Mouse (Mus musculus) forebrain, embryonic 13.5 days (tissue): Measurements from ENCODE around the gene Blzf1. TPM values are rescaled to one million over a fixed set of nuclear protein-coding genes. Genes with fewer than 3 reads are reported as not detected.

ENCODE experiments used
- ATAC-seq: fragments of 200-750 bp; cut with Nextera tagmentation; 2 replicates; pipeline ENCODE4 v1.8.0; 2017
- H3K27ac ChIP-seq: fragments of 300-500 bp; sonication (generic); 2 replicates; pipeline ENCODE4 v1.5.1; 2015; ENCODE audit warnings: inconsistent platforms, mild to moderate bottlenecking, moderate library complexity
- H3K27me3 ChIP-seq: fragments of 300-500 bp; sonication (generic); 2 replicates; pipeline ENCODE4 v1.6.1; 2015; ENCODE audit warnings: mild to moderate bottlenecking, inconsistent platforms
- H3K36me3 ChIP-seq: fragments of 300-500 bp; sonication (generic); 2 replicates; pipeline ENCODE4 v1.6.1; 2015; ENCODE audit warnings: mild to moderate bottlenecking, inconsistent platforms; ENCODE audit not compliant: poor library complexity, severe bottlenecking
- H3K4me1 ChIP-seq: fragments of 300-500 bp; sonication (generic); 2 replicates; pipeline ENCODE4 v1.6.1; 2015; ENCODE audit warnings: inconsistent platforms
- H3K4me2 ChIP-seq: fragments of 300-500 bp; sonication (generic); 2 replicates; pipeline ENCODE4 v1.6.1; 2015; ENCODE audit warnings: inconsistent platforms, mild to moderate bottlenecking, moderate library complexity
- H3K4me3 ChIP-seq: fragments of 300-500 bp; sonication (generic); 2 replicates; pipeline ENCODE4 v1.5.1; 2015; ENCODE audit warnings: mild to moderate bottlenecking, inconsistent platforms
- H3K9ac ChIP-seq: fragments of 300-500 bp; sonication (generic); 2 replicates; pipeline ENCODE4 v1.6.1; 2015; ENCODE audit warnings: mild to moderate bottlenecking, inconsistent platforms
- H3K9me3 ChIP-seq: fragments of 300-500 bp; sonication (generic); replicated peaks from 2 replicates; pipeline ENCODE4 v1.6.1; 2016; ENCODE audit warnings: inconsistent platforms
- WGBS: fragments of 180-500 bp; shearing (Covaris S2); methylation state at CpG from one replicate; pipeline ENCODE4 v1.1.7; 2015; 5-methylcytosine and 5-hydroxymethylcytosine counted together
- polyA plus RNA-seq: library from polyadenylated mRNA; unstranded; fragments of >200 nt; fragmentation: Nextera tagmentation; extraction: Ambion mirVana; gene quantifications from 2 replicates; pipeline ENCODE4 v1.2.1, GENCODE M21; 2015

Gene Blzf1
- polyA plus RNA-seq, 1 experiment from 2014 or later, result 29.9 TPM

DNA sequence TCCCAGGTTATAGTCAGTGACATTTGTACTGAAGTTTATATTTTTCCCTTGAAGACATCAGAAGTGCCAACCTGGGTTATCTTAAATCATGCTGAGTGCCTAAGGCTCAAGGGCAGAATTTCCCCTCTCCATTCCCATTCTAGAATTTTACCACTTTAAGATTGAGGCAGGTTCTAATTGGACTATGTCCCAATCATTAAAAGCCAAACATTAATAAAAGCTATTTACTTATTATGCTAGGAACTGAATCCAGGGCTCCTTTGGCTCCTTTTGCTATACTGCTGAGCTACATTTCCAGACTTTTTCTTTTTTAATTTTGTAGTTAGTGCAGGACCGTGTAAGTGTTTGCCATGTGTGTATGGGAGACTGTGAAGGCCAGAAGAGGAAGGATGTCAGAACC is 55.9 kb downstream of the Blzf1 start:
- no peaks in the 10 kb centered on the region for H3K9me3 ChIP-seq
- H3K27me3 ChIP-seq, result no peaks in the 10 kb centered on the region
- no peak overlapping the region for H3K4me3 ChIP-seq
- no peak overlapping the region for H3K9ac ChIP-seq
- H3K36me3 ChIP-seq, result no peaks in the 10 kb centered on the region
- no peak overlapping the region for H3K27ac ChIP-seq
- H3K4me2 ChIP-seq, result no peak overlapping the region
- no peak for ATAC-seq
- H3K4me1 ChIP-seq, result peaks cover 28% of the 10 kb centered on the region
- WGBS, result 87% methylated on average over 1 of the region's 1 CpGs

DNA sequence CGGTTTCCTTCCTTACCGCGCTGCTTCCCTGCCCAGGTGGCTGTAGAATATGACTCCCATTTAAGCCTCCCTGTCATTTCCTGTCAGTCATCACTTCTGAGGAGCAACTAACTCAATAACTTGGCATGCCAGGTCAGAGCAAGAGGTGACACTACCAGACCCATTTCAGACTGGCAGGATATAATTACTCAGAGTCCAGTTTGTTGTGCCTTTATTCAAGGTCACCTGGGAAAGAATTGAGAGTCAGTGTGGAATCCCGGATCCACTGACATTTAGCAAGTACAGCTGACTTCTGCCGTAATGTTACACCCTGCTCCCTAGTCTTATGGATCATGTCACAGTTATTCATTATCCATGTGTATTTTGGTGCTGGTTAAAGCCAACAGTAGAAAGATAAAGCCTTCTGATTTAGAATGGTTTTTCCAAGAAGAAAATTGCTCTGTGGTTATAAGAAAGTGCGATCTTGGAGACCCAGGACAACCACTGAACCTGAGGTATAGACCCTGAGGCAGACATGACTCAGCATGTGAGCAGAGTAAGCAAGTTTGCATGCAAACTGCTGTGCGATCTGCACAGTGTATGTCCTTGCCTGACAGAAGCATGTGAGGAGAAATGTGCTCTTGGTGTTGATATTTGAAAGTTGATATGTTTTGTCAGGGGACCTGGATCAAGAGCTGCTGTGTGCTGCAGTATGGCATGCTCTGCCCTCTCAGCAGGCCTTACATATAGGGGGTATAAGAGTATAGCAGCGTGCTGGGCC is 56.7 kb downstream of the Blzf1 start:
- Histone ChIP-seq H3K4me3 (peak overlapping the region; percentile 67), H3K9ac (peak overlapping the region; percentile 5; the same call in 1 of the 2 replicates), H3K4me1 (peaks cover 28% of the 10 kb centered on the region), H3K4me2 (peak overlapping the region; percentile 84), H3K9me3 (no peaks in the 10 kb centered on the region), H3K36me3 (no peaks in the 10 kb centered on the region), H3K27me3 (no peaks in the 10 kb centered on the region), H3K27ac (no peak overlapping the region)
- ATAC-seq, result no peak
- 65% methylated on average over 8 of the region's 8 CpGs for WGBS

DNA sequence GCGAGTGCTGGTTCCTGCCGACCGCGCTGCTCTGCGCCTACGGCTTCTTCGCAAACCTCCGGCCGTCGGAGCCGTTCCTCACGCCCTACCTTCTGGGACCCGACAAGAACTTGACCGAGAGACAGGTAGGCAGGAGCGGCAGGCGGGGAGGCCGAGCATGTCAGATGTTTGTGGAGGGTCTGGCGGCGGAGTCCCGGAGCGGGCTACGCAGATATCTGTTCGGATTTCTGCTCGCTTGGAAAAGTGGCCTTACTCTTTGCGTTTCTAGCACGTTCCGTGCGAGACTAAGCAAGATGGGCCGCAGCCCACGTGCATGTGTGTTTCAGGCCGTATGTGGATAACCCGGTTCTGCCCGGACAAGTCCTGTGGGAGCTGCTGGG is 58.0 kb downstream of the Blzf1 start:
- no peak; the same call in 1 of the 2 replicates for ATAC-seq
- no peak overlapping the region for H3K27ac ChIP-seq
- under 1% methylated on average over 32 of the region's 33 CpGs for WGBS

DNA sequence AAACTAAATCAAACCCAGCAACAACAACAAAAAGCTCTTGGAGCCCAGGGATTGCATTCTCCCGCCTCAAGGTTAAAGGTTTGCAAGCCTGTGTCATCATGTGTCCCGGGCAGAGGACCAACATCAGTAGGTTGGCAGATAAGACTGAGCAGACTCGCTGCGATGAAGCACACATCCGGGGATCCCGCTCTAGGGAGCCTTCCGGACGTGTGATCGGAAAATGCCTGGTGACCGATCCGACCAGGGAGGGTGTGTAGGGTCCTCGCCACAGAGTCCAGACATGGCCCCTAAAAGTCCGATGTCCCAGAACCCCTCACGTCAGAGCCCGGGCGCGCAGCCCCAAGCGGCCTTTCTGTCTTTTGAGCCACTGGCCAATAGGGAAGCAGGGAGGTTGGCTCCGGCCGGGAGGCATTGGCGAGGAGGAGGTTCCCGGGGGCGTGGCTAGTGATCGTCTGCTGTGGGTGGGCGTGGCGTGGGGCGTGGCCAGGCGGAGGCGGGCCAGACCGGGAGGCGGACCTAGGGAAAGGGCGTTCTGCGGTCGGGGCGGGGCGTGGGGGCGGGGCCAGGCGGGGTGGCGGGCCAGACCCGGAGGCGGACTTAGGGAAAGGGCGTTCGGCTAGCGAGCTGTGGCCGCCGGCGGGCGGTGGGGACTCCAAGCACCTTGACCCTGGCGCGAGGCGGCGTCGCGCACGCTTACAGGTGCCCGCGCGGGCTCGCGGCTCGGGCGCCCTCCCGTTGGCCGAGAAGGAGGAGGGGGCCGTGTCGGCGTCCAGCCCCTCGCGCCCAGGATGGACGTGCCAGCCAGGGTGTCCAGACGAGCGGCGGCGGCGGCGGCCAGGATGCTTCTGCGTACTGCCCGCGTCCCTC is 58.6 kb downstream of the Blzf1 start, which contains the start of gene Slc19a2:
Gene Slc19a2 (plus strand): TSS at position 582 of the 867 bp plus-strand sequence.
- peak within 1 kb of the TSS; percentile 75 for H3K27ac ChIP-seq
- WGBS, result under 1% methylated on average over 64 of the region's 79 CpGs
- H3K36me3 ChIP-seq, result no peaks in the 10 kb centered on the region

More for the DNA sequence above, 58.0 kb downstream of the Blzf1 start:
- H3K36me3 ChIP-seq, result no peaks in the 10 kb centered on the region
- peak overlapping the region; percentile 77 for H3K9ac ChIP-seq
- H3K27me3 ChIP-seq, result no peaks in the 10 kb centered on the region
- no peaks in the 10 kb centered on the region for H3K9me3 ChIP-seq
- peaks cover 28% of the 10 kb centered on the region for H3K4me1 ChIP-seq
- peak overlapping the region; percentile 67 for H3K4me3 ChIP-seq
- H3K4me2 ChIP-seq, result peak overlapping the region; percentile 84

DNA sequence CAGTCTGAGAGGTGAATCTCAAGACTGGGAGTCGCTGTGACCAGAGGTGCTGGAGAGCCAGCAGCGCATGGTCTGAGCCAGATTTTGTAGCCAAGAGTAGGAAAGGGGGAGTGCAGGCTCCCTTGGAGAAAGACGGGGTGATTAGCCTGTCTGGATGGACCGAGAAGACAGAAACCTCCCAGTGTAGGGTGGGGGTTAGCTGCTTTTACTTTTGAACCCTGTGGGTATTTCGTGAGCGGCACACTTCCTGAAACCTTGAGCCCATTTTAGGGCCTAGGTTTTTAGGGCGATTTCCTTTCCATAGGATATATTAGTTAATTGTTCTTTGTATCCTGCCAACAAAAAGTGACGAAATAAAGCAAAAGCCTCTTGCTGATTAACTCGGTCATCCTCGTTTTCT is 59.3 kb downstream of the Blzf1 start:
- peak overlapping the region; percentile 67 for H3K4me3 ChIP-seq
- H3K36me3 ChIP-seq, result no peaks in the 10 kb centered on the region
- no peak overlapping the region for H3K27ac ChIP-seq
- H3K9ac ChIP-seq, result peak overlapping the region; percentile 68
- H3K27me3 ChIP-seq, result no peaks in the 10 kb centered on the region
- H3K9me3 ChIP-seq, result no peaks in the 10 kb centered on the region
- peak overlapping the region; percentile 84 for H3K4me2 ChIP-seq
- ATAC-seq, result no peak
- H3K4me1 ChIP-seq, result peaks cover 28% of the 10 kb centered on the region
- 8% methylated on average over 10 of the region's 10 CpGs for WGBS

More for the DNA sequence above, 58.6 kb downstream of the Blzf1 start, which contains the start of gene Slc19a2:
- Histone ChIP-seq H3K9ac (peak within 1 kb of the TSS; percentile 77), H3K27me3 (no peaks in the 10 kb centered on the region), H3K4me1 (peaks cover 28% of the 10 kb centered on the region), H3K4me3 (peak within 1 kb of the TSS; percentile 67), H3K9me3 (no peaks in the 10 kb centered on the region), H3K4me2 (peak within 1 kb of the TSS; percentile 84)
- peak; percentile 97 for ATAC-seq

DNA sequence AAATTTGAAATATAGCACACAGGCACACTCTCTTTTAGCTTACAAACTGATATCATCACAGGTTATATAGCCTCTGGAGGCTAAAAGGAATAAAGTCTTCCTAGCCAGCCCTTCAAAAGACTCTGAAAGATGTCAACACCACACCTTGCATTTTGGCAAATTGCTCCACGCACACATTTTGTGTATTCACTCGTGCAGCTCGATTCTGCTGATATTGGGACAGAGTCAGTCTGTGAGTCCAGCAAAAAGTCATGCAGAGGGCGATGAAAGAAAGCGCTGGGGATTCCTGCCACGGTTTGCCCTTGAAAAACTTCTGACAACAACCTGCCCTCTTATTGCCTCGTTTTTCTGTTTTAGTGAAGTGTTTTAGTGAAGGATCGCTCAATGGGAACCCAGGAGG is 59.8 kb downstream of the Blzf1 start:
- peak overlapping the region; percentile 68 for H3K9ac ChIP-seq
- H3K4me3 ChIP-seq, result no peak overlapping the region
- 34% methylated on average over 8 of the region's 8 CpGs for WGBS
- no peak overlapping the region for H3K27ac ChIP-seq
- no peak for ATAC-seq
- no peaks in the 10 kb centered on the region for H3K9me3 ChIP-seq
- H3K36me3 ChIP-seq, result no peaks in the 10 kb centered on the region
- peak overlapping the region; percentile 84 for H3K4me2 ChIP-seq
- peaks cover 28% of the 10 kb centered on the region for H3K4me1 ChIP-seq
- no peaks in the 10 kb centered on the region for H3K27me3 ChIP-seq

DNA sequence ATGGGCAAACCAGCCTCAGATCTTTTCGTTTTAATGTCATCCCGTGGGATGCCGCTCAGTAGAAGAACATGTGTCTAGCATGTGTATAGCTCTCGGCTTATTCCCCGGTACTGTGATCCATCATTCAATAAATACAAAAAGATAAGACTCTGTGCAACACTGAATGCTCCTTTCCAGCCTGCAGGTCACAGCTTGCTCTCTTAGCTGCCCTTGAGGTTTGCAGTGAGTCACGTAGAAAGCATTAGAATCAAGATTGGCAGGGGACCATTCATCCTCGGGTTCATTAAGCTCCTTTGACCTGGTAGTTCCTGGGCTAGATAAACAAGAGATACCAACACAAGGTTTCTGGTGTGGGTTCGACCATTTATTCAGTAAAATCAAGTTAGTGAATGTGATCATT is 64.5 kb downstream of the Blzf1 start:
- Histone ChIP-seq H3K4me2 (no peak overlapping the region), H3K9me3 (no peaks in the 10 kb centered on the region), H3K36me3 (no peaks in the 10 kb centered on the region), H3K27ac (no peak overlapping the region), H3K4me1 (peaks cover 4% of the 10 kb centered on the region), H3K9ac (no peak overlapping the region), H3K4me3 (no peak overlapping the region), H3K27me3 (no peaks in the 10 kb centered on the region)
- 70% methylated on average over 8 of the region's 8 CpGs for WGBS
- ATAC-seq, result no peak

DNA sequence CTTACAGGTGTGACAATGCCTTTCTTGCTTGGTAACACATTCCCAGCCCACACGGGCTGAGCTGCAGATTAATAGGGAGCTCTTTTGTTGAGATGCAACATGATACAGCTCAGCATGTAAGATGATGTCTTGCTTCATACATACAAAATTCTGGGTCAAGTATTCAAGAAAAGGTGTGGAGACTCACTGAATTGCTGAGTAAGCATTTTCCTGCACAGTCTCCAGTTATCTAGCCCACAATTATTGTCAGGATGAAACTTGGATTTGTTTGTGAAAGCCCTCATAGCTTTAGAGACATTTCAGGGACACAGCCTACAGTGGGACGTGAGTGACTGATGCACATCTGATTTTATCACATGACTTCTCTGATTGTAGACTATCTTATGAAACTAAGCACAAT is 65.8 kb downstream of the Blzf1 start:
- Histone ChIP-seq H3K36me3 (no peaks in the 10 kb centered on the region), H3K27ac (no peak overlapping the region), H3K4me3 (no peak overlapping the region), H3K4me2 (no peak overlapping the region), H3K9me3 (no peaks in the 10 kb centered on the region), H3K9ac (no peak overlapping the region), H3K27me3 (no peaks in the 10 kb centered on the region), H3K4me1 (no peaks in the 10 kb centered on the region)
- 80% methylated on average over 2 of the region's 2 CpGs for WGBS
- ATAC-seq, result no peak

Other genes with a start within 250 kb of the Blzf1 start
- gene Sell, start 245.5 kb downstream of the Blzf1 start, polyA plus RNA-seq, result 0.11 TPM in 1 of 2 replicates, not detected in the other
- not detected in 2 replicates for gene Selp, start 192.2 kb downstream of the Blzf1 start, polyA plus RNA-seq
- 0.08 and 0.20 TPM in 2 replicates for gene F5, start 155.7 kb downstream of the Blzf1 start, polyA plus RNA-seq
- 7.2 and 7.7 TPM in 2 replicates for gene Slc19a2, start 58.4 kb downstream of the Blzf1 start, polyA plus RNA-seq
- 17.3 and 18.5 TPM in 2 replicates for gene Ccdc181, start 31.9 kb downstream of the Blzf1 start, polyA plus RNA-seq
- gene Nme7, start 3.4 kb downstream of the Blzf1 start, polyA plus RNA-seq, result 42.1 and 44.8 TPM in 2 replicates
- 34.0 and 41.6 TPM in 2 replicates for gene Atp1b1, start 150.9 kb upstream of the Blzf1 start, polyA plus RNA-seq